Mouse (Mus musculus) testis, adult 2 months (tissue): ENCODE results near the gene Raet1e.

Experiments
- CTCF ChIP-seq: fragments of 200-500 bp; IDR thresholded peaks from 2 replicates; pipeline ENCODE4 v1.5.1; 2012; ENCODE audit warnings: low read depth, mild to moderate bottlenecking, inconsistent platforms, low read length, moderate library complexity; ENCODE audit not compliant: control insufficient read depth, insufficient read depth, insufficient replicate concordance
- POLR2A ChIP-seq: fragments of 200-500 bp; IDR thresholded peaks from 2 replicates; pipeline ENCODE4 v1.6.1; 2012; ENCODE audit warnings: low read depth, mild to moderate bottlenecking, inconsistent platforms, low read length, moderate library complexity; ENCODE audit not compliant: control insufficient read depth

DNA sequence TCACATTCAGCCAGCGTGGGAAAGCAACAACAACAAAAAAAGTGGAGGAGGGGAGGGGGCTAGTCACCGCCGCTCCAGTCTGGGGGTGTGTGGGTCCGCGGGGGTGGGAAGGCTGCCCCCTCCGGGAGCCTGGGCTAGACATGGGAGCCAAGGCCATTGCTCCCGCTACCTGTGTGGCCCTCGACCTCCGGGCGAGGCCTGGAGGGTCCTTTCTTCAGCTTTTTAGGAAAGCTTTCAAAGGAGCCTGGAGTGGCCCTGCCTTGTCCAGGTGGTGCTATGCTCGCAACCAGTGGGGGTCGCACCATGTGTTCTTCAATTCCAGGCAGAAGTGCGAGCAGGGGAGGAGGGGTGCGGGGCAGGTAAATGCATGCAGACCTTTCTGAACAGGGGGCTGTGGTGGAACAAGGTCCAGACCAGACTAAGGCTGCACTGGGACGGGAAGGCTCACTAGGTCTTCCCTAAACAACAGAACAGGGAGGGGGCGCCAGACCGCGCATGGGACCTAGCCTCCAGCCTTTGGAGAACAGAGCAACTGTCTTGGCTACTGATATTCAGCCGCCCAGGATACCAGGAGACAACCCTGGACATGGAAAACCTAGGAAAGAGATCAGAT lies 116.2 kb downstream of the Raet1e start:
- TF ChIP-seq POLR2A (no peak), CTCF (no peak)
